Mouse (Mus musculus) liver, adult 2 months (tissue): ENCODE measurements around the gene Phldb3.

Source experiments
- CTCF ChIP-seq: fragments of 200-500 bp; IDR thresholded peaks from 2 replicates; pipeline ENCODE4 v1.5.1; 2011; ENCODE audit warnings: low read depth, low read length, control low read depth
- POLR2A ChIP-seq: fragments of 200-500 bp; IDR thresholded peaks from 2 replicates; pipeline ENCODE4 v1.6.1; 2011; ENCODE audit warnings: low read length, control low read depth; ENCODE audit not compliant: insufficient read depth; ENCODE audit errors: extremely low read depth

- TF ChIP-seq CTCF = no peak
- TF ChIP-seq POLR2A = no peak
Observed at GRCm38 (mm10) chr7:24568512-24568911, 42.1 kb upstream of the Phldb3 start.
